Comparison of ENCODE assay signal across 8 mouse cellular contexts in the genomic region with DNA sequence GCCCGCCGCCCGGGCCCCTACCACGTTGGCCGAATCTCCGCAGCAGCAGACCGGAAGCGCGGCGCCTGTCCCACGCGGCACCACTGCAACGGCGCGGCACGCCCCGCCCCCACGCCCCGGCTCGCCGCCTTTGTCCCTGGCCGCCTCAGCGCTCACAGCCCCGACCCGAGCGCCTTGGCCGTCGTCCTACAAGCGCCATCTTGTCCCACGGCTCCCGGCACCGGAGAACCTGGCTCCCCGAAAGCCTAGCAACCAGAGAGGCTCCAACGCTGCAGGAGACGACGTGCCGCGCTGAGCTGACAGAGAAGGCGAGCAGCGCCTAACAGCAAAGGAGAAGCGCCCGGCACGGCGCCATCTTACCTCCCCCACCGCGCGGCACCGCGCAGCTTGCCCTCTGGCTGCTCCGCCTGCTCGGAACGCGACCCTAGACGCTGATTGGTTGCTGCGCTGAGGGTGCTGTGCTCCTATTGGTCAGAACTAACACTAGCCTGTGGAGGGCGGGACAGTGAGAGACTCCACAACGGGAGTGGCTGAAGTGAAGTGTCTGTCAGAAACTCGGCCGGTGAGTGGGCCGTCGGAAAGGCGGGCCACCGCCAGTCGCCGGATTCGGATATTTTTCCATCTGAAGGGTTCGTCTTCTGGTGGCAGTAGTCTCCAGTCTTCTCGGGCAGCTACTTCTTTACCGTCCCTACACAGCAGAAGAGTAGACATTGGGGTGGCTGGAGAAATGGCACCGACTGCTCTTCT. TPM values are rescaled to one million over a fixed set of nuclear protein-coding genes. Genes with fewer than 3 reads are reported as not detected.
DNase-seq lines count a peak whose midpoint lies in the region; ATAC-seq lines count a peak whose summit lies in the region.

Gene Kansl2, minus strand, starts transcription at position 384 of the 747 bp plus-strand sequence.

- peak within 1 kb of the TSS; percentile 75 for H3K4me3 ChIP-seq in hindbrain, embryonic 16.5 days (ENCODE audit: low read length)
- H3K4me3 ChIP-seq in macrophage (ENCODE audit: inconsistent target) = peak within 1 kb of the TSS; percentile 57

- H3K4me2 ChIP-seq in hindbrain, embryonic 16.5 days (ENCODE audit: low read length) = peak within 1 kb of the TSS; percentile 94

- no peaks in the 10 kb centered on the region for H3K27me3 ChIP-seq in hindbrain, embryonic 16.5 days (replicated peaks; ENCODE audit: control insufficient read depth, insufficient read depth, low read length)

- peaks cover 17% of the 10 kb centered on the region for H3K36me3 ChIP-seq in hindbrain, embryonic 16.5 days (ENCODE audit: control insufficient read depth, insufficient read depth, low read length)
- H3K36me3 ChIP-seq in macrophage (ENCODE audit: inconsistent target) = peaks cover 26% of the 10 kb centered on the region; the same call in 1 of the 2 replicates

- H3K9ac ChIP-seq in hindbrain, embryonic 16.5 days (ENCODE audit: low read depth, low read length) = peak within 1 kb of the TSS; percentile 90

- peaks cover 12% of the 10 kb centered on the region for H3K4me1 ChIP-seq in hindbrain, embryonic 16.5 days (ENCODE audit: control insufficient read depth, insufficient read depth, low read depth, low read length)

- H3K79me2 ChIP-seq in macrophage (ENCODE audit: inconsistent target) = peaks cover 50% of the 10 kb centered on the region

- WGBS in hindbrain, embryonic 16.5 days = under 1% methylated on average over 67 of the region's 70 CpGs
- under 1% methylated on average over 69 of the region's 70 CpGs for WGBS in macrophage (ENCODE audit: missing documents)

- H3K27ac ChIP-seq in hindbrain, embryonic 16.5 days (ENCODE audit: low read depth, low read length) = peak within 1 kb of the TSS; percentile 99
- H3K27ac ChIP-seq in macrophage = peak within 1 kb of the TSS; percentile 54

- H3K9me3 ChIP-seq in hindbrain, embryonic 16.5 days (ENCODE audit: control insufficient read depth, low read length) = no peaks in the 10 kb centered on the region

- peak; percentile 100 for ATAC-seq in hindbrain, embryonic 16.5 days

- DNase-seq in WW6 (ENCODE audit: low read depth, low spot score) = peak; percentile 96
- DNase-seq in cerebellum, postnatal 4 days (ENCODE audit: low spot score in 2 of 2) = peak; percentile 97 to 98
- peak; percentile 99 for DNase-seq in gastrocnemius, adult 18-20 months (ENCODE audit: low spot score)
- DNase-seq in left cerebral cortex, adult 18-20 months (ENCODE audit: low spot score in 2 of 2) = peak; percentile 97 to 98
- peak; percentile 99 for DNase-seq in right cerebral cortex, adult 18-20 months
- peak; percentile 90 for DNase-seq in urinary bladder, postnatal 10 days (ENCODE audit: low spot score)

RNA-seq across cellular contexts. Expression of gene Kansl2, which starts in this region (rescaled TPM):
- total RNA-seq in gastrocnemius, adult 18-20 months (2021) = 10 to 100 TPM; 60.8 to 60.9 TPM
- polyA plus RNA-seq in hindbrain, embryonic 16.5 days (2015; fragmentation: Nextera tagmentation; extraction: Ambion mirVana) = 90.4 and 102 TPM in 2 replicates
- total RNA-seq in left cerebral cortex, adult 18-20 months (2021) = 10 to 100 TPM; 58.2 to 59.7 TPM
- total RNA-seq in macrophage (2018; cell fraction: chromatin; rRNA removed) = 10 to 100 TPM; 24.1 to 84.7 (median 43.2) TPM
- 10 to 100 TPM; 14.4 to 34.4 (median 22.4) TPM for total RNA-seq in macrophage (2018; cell fraction: cytosol; rRNA removed)
- 10 to 100 TPM; 14.8 to 97.7 (median 33.0) TPM for total RNA-seq in macrophage (2018; cell fraction: nucleus; rRNA removed)
- polyA plus RNA-seq in macrophage (2018) = 17.8 to 41.1 TPM (median 31.9 TPM) in 3 replicates

Comparison
In these comparisons a context has a peak if more than half of its experiments do, and no peak if none do; other contexts are left out.
1. Peak in every context shown above with its lines: DNase-seq, ATAC-seq, H3K4me3 ChIP-seq and H3K27ac ChIP-seq.